Mouse (Mus musculus): Measurements from ENCODE around the gene Susd2. TPM values are rescaled to one million over a fixed set of nuclear protein-coding genes. Genes with fewer than 3 reads are reported as not detected.

The Susd2 gene
- polyA plus RNA-seq, 1 experiment from 2014 or later = 5.1 TPM

GRCm38 (mm10) chr10:75637711-75638110, 6.1 kb downstream of the Susd2 start:
- 89% methylated on average over 11 of the region's 11 CpGs for WGBS
- Histone ChIP-seq H3K9me3 (replicated peaks) (no peaks in the 10 kb centered on the region), H3K4me1 (replicated peaks) (0 out of 2 replicates have a peak, but pooled peaks cover 1% of the 10 kb centered on the region), H3K36me3 (no peaks in the 10 kb centered on the region), H3K27me3 (replicated peaks) (0 out of 2 replicates have a peak, but pooled peaks cover 5% of the 10 kb centered on the region), H3K4me3 (no peak overlapping the region), H3K27ac (ENCODE audit: poor library complexity, severe bottlenecking) (no peak overlapping the region), H3K9ac (no peak overlapping the region), H3K4me2 (no peak overlapping the region)
- ATAC-seq (ENCODE audit: insufficient number of reproducible peaks, low FRiP score) = no peak

- Histone ChIP-seq H3K27ac (ENCODE audit: poor library complexity, severe bottlenecking) (no peak overlapping the region), H3K9me3 (replicated peaks) (no peaks in the 10 kb centered on the region), H3K4me2 (no peak overlapping the region), H3K9ac (no peak overlapping the region), H3K27me3 (replicated peaks) (0 out of 2 replicates have a peak, but pooled peaks cover 5% of the 10 kb centered on the region), H3K4me1 (replicated peaks) (0 out of 2 replicates have a peak, but pooled peaks cover 4% of the 10 kb centered on the region), H3K4me3 (no peak overlapping the region), H3K36me3 (no peaks in the 10 kb centered on the region)
- ATAC-seq (ENCODE audit: insufficient number of reproducible peaks, low FRiP score) = no peak
- 80% methylated on average over 12 of the region's 12 CpGs for WGBS
Observed at GRCm38 (mm10) chr10:75636084-75636786, 7.6 kb downstream of the Susd2 start.

- Histone ChIP-seq H3K4me3 (no peak overlapping the region), H3K27ac (ENCODE audit: poor library complexity, severe bottlenecking) (no peak overlapping the region), H3K36me3 (no peaks in the 10 kb centered on the region), H3K4me1 (replicated peaks) (0 out of 2 replicates have a peak, but pooled peaks cover 4% of the 10 kb centered on the region), H3K9ac (no peak overlapping the region), H3K4me2 (no peak overlapping the region), H3K9me3 (replicated peaks) (no peaks in the 10 kb centered on the region), H3K27me3 (replicated peaks) (0 out of 2 replicates have a peak, but pooled peaks cover 5% of the 10 kb centered on the region)
- no peak for ATAC-seq (ENCODE audit: insufficient number of reproducible peaks, low FRiP score)
- 4% methylated on average over 9 of the region's 9 CpGs for WGBS
Observed at GRCm38 (mm10) chr10:75635693-75636055, 8.1 kb downstream of the Susd2 start.

GRCm38 (mm10) chr10:75635019-75635692, 8.7 kb downstream of the Susd2 start:
- Histone ChIP-seq H3K9ac (no peak overlapping the region), H3K4me1 (replicated peaks) (0 out of 2 replicates have a peak, but pooled peaks cover 4% of the 10 kb centered on the region), H3K36me3 (no peaks in the 10 kb centered on the region), H3K4me3 (no peak overlapping the region), H3K9me3 (replicated peaks) (no peaks in the 10 kb centered on the region), H3K4me2 (no peak overlapping the region), H3K27ac (ENCODE audit: poor library complexity, severe bottlenecking) (no peak overlapping the region), H3K27me3 (replicated peaks) (0 out of 2 replicates have a peak, but pooled peaks cover 5% of the 10 kb centered on the region)
- WGBS = 64% methylated on average over 14 of the region's 14 CpGs
- no peak for ATAC-seq (ENCODE audit: insufficient number of reproducible peaks, low FRiP score)

- Histone ChIP-seq H3K36me3 (no peaks in the 10 kb centered on the region), H3K27me3 (replicated peaks) (0 out of 2 replicates have a peak, but pooled peaks cover 3% of the 10 kb centered on the region), H3K4me1 (replicated peaks) (0 out of 2 replicates have a peak, but pooled peaks cover 4% of the 10 kb centered on the region), H3K9me3 (replicated peaks) (0 out of 2 replicates have a peak, but pooled peaks cover 5% of the 10 kb centered on the region), H3K27ac (ENCODE audit: poor library complexity, severe bottlenecking) (no peak overlapping the region), H3K4me3 (no peak overlapping the region), H3K9ac (no peak overlapping the region), H3K4me2 (no peak overlapping the region)
- ATAC-seq (ENCODE audit: insufficient number of reproducible peaks, low FRiP score) = no peak
- 86% methylated on average over 8 of the region's 8 CpGs for WGBS
Observed at GRCm38 (mm10) chr10:75634610-75635009, 9.2 kb downstream of the Susd2 start.

GRCm38 (mm10) chr10:75633576-75634139, 10.2 kb downstream of the Susd2 start:
- 0 out of 2 replicates have a peak, but pooled peaks cover 4% of the 10 kb centered on the region for H3K4me1 ChIP-seq (replicated peaks)
- no peak overlapping the region for H3K4me2 ChIP-seq
- WGBS = 71% methylated on average over 13 of the region's 14 CpGs
- H3K9me3 ChIP-seq (replicated peaks) = 0 out of 2 replicates have a peak, but pooled peaks cover 6% of the 10 kb centered on the region
- ATAC-seq (ENCODE audit: insufficient number of reproducible peaks, low FRiP score) = no peak
- no peak overlapping the region for H3K27ac ChIP-seq (ENCODE audit: poor library complexity, severe bottlenecking)
- H3K4me3 ChIP-seq = no peak overlapping the region
- no peaks in the 10 kb centered on the region for H3K36me3 ChIP-seq
- no peak overlapping the region for H3K9ac ChIP-seq
- no peaks in the 10 kb centered on the region for H3K27me3 ChIP-seq (replicated peaks)

- H3K36me3 ChIP-seq = no peaks in the 10 kb centered on the region
- H3K4me1 ChIP-seq (replicated peaks) = 0 out of 2 replicates have a peak, but pooled peaks cover 4% of the 10 kb centered on the region
Observed at GRCm38 (mm10) chr10:75633048-75633447, 10.8 kb downstream of the Susd2 start.

GRCm38 (mm10) chr10:75632633-75633032, 11.2 kb downstream of the Susd2 start:
- Histone ChIP-seq H3K27ac (ENCODE audit: poor library complexity, severe bottlenecking) (no peak overlapping the region), H3K4me2 (no peak overlapping the region), H3K36me3 (no peaks in the 10 kb centered on the region), H3K9me3 (replicated peaks) (0 out of 2 replicates have a peak, but pooled peaks cover 6% of the 10 kb centered on the region), H3K9ac (no peak overlapping the region), H3K4me3 (no peak overlapping the region), H3K4me1 (replicated peaks) (0 out of 2 replicates have a peak, but pooled peaks cover 4% of the 10 kb centered on the region), H3K27me3 (replicated peaks) (no peaks in the 10 kb centered on the region)
- 53% methylated on average over 5 of the region's 5 CpGs for WGBS
- ATAC-seq (ENCODE audit: insufficient number of reproducible peaks, low FRiP score) = no peak

More at GRCm38 (mm10) chr10:75633048-75633447, 10.8 kb downstream of the Susd2 start:
- H3K27ac ChIP-seq (ENCODE audit: poor library complexity, severe bottlenecking) = no peak overlapping the region
- WGBS = 79% methylated on average over 5 of the region's 5 CpGs
- 0 out of 2 replicates have a peak, but pooled peaks cover 6% of the 10 kb centered on the region for H3K9me3 ChIP-seq (replicated peaks)
- H3K9ac ChIP-seq = no peak overlapping the region
- ATAC-seq (ENCODE audit: insufficient number of reproducible peaks, low FRiP score) = no peak
- no peaks in the 10 kb centered on the region for H3K27me3 ChIP-seq (replicated peaks)
- no peak overlapping the region for H3K4me2 ChIP-seq
- no peak overlapping the region for H3K4me3 ChIP-seq

GRCm38 (mm10) chr10:75627490-75627889, 16.3 kb downstream of the Susd2 start:
- Histone ChIP-seq H3K27ac (ENCODE audit: poor library complexity, severe bottlenecking) (no peak overlapping the region), H3K4me3 (no peak overlapping the region), H3K9ac (no peak overlapping the region), H3K36me3 (no peaks in the 10 kb centered on the region), H3K9me3 (replicated peaks) (0 out of 2 replicates have a peak, but pooled peaks cover 6% of the 10 kb centered on the region), H3K27me3 (replicated peaks) (no peaks in the 10 kb centered on the region), H3K4me1 (replicated peaks) (0 out of 2 replicates have a peak, but pooled peaks cover 1% of the 10 kb centered on the region), H3K4me2 (no peak overlapping the region)
- WGBS = 76% methylated on average over 3 of the region's 3 CpGs
- ATAC-seq (ENCODE audit: insufficient number of reproducible peaks, low FRiP score) = no peak

GRCm38 (mm10) chr10:75626991-75627390, 16.8 kb downstream of the Susd2 start:
- Histone ChIP-seq H3K4me2 (no peak overlapping the region), H3K9ac (no peak overlapping the region), H3K4me1 (replicated peaks) (no peaks in the 10 kb centered on the region), H3K36me3 (no peaks in the 10 kb centered on the region), H3K4me3 (no peak overlapping the region), H3K27ac (ENCODE audit: poor library complexity, severe bottlenecking) (no peak overlapping the region), H3K9me3 (replicated peaks) (peaks cover 8% of the 10 kb centered on the region), H3K27me3 (replicated peaks) (no peaks in the 10 kb centered on the region)
- 68% methylated on average over 3 of the region's 3 CpGs for WGBS
- no peak for ATAC-seq (ENCODE audit: insufficient number of reproducible peaks, low FRiP score)

- WGBS = 56% methylated on average over 6 of the region's 6 CpGs
- ATAC-seq (ENCODE audit: insufficient number of reproducible peaks, low FRiP score) = no peak
Observed at GRCm38 (mm10) chr10:75625920-75626319, 17.9 kb downstream of the Susd2 start.

More at GRCm38 (mm10) chr10:75625920-75626319, 17.9 kb downstream of the Susd2 start:
- Histone ChIP-seq H3K4me1 (replicated peaks) (no peaks in the 10 kb centered on the region), H3K27ac (ENCODE audit: poor library complexity, severe bottlenecking) (no peak overlapping the region), H3K9me3 (replicated peaks) (peaks cover 10% of the 10 kb centered on the region), H3K36me3 (no peaks in the 10 kb centered on the region), H3K27me3 (replicated peaks) (no peaks in the 10 kb centered on the region), H3K9ac (no peak overlapping the region), H3K4me2 (no peak overlapping the region), H3K4me3 (no peak overlapping the region)

Measured in heart, embryonic 12.5 days (tissue).